Mouse (Mus musculus) midbrain, embryonic 10.5 days (tissue): ENCODE results near the gene Havcr1. TPM values are rescaled to one million over a fixed set of nuclear protein-coding genes. Genes with fewer than 3 reads are reported as not detected.
"Not testable (repeated sequence)": the region's sequence is repeated elsewhere in the genome, so short reads cannot be mapped to it uniquely, and the experiment has no call there.

ENCODE experiments used
- DNase-seq: peaks from one replicate; pipeline ENCODE4 v3.0.0-alpha.2; 2017; ENCODE audit warnings: low spot score
- H3K27ac ChIP-seq: fragments of 300-500 bp; sonication (generic); replicated peaks from 2 replicates; pipeline ENCODE4 v1.5.1; 2016; ENCODE audit warnings: mild to moderate bottlenecking
- H3K27me3 ChIP-seq: fragments of 300-500 bp; sonication (generic); 2 replicates; pipeline ENCODE4 v1.6.1; 2016; ENCODE audit warnings: low read depth, mild to moderate bottlenecking; ENCODE audit not compliant: poor library complexity, severe bottlenecking
- H3K36me3 ChIP-seq: fragments of 300-500 bp; sonication (generic); 2 replicates; pipeline ENCODE4 v1.6.1; 2016; ENCODE audit warnings: mild to moderate bottlenecking, moderate library complexity
- H3K4me1 ChIP-seq: fragments of 300-500 bp; sonication (generic); 2 replicates; pipeline ENCODE4 v1.6.1; 2016
- H3K4me3 ChIP-seq: fragments of 300-500 bp; sonication (generic); 2 replicates; pipeline ENCODE4 v1.5.1; 2016; ENCODE audit warnings: mild to moderate bottlenecking, moderate library complexity
- H3K9me3 ChIP-seq: fragments of 300-500 bp; sonication (generic); replicated peaks from 2 replicates; pipeline ENCODE4 v1.6.1; 2016; ENCODE audit warnings: mild to moderate bottlenecking
- WGBS: fragments of 180-500 bp; shearing (Covaris S2); methylation state at CpG from one replicate; pipeline ENCODE4 v1.1.7; 2016; 5-methylcytosine and 5-hydroxymethylcytosine counted together
- polyA plus RNA-seq: library from polyadenylated mRNA; unstranded; fragments of >200 nt; fragmentation: Nextera tagmentation; extraction: Ambion mirVana; gene quantifications from 2 replicates; pipeline ENCODE4 v1.2.1, GENCODE M21; 2016

The Havcr1 gene
- 0.06 TPM in 1 of 2 replicates, not detected in the other for polyA plus RNA-seq

- H3K4me1 ChIP-seq, DNase-seq: not testable (repeated sequence)
- 92% methylated on average over 1 of the region's 1 CpGs for WGBS
Measured at GRCm38 (mm10) chr11:46735076-46735475, at the start of gene Havcr1. Gene Havcr1, plus strand, starts transcription at chr11:46735080.

DNA sequence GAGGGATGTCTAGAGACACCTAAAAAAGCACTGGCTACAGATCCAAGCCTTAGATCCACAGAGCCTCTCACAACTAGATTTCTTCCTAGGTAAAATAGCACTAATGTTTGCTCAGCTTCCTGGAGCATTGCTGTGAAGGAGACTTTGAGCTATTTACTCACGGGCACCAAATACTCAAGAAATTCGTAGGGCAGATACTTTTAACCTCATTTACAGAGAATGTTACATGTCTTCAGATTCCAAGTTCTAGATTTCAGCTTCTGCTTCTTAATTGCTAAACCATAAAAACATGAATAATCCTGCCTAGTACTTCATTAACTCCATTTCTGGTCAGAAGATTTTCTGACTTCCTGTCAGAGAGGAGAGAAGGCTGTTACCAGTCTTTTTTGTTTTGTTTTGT is 44.7 kb upstream of the Havcr1 start:
- DNase-seq = no peak
- 99% methylated on average over 2 of the region's 2 CpGs for WGBS
- H3K27me3 ChIP-seq = no peaks in the 10 kb centered on the region
- H3K4me3 ChIP-seq = no peak overlapping the region
- no peaks in the 10 kb centered on the region for H3K4me1 ChIP-seq
- H3K9me3 ChIP-seq = no peaks in the 10 kb centered on the region
- H3K27ac ChIP-seq = no peak overlapping the region
- H3K36me3 ChIP-seq = no peaks in the 10 kb centered on the region

More at GRCm38 (mm10) chr11:46735076-46735475, at the start of gene Havcr1:
- not testable (repeated sequence) for H3K4me3 ChIP-seq, H3K27ac ChIP-seq, H3K36me3 ChIP-seq, H3K27me3 ChIP-seq, H3K9me3 ChIP-seq

- DNase-seq, H3K4me1 ChIP-seq, H3K4me3 ChIP-seq, H3K36me3 ChIP-seq, H3K27me3 ChIP-seq, H3K9me3 ChIP-seq, H3K27ac ChIP-seq: not testable (repeated sequence)
- WGBS = 90% methylated on average over 2 of the region's 2 CpGs
Measured at GRCm38 (mm10) chr11:46695849-46696248, 39.0 kb upstream of the Havcr1 start.

- Histone ChIP-seq H3K9me3 (no peaks in the 10 kb centered on the region), H3K27me3 (no peaks in the 10 kb centered on the region), H3K4me3 (no peak overlapping the region), H3K36me3 (no peaks in the 10 kb centered on the region), H3K27ac (no peak overlapping the region), H3K4me1 (no peaks in the 10 kb centered on the region)
- 84% methylated on average over 5 of the region's 5 CpGs for WGBS
- no peak for DNase-seq
Measured at GRCm38 (mm10) chr11:46697433-46698277, 37.2 kb upstream of the Havcr1 start.

GRCm38 (mm10) chr11:46698278-46698655 is 36.6 kb upstream of the Havcr1 start:
- H3K36me3 ChIP-seq = no peaks in the 10 kb centered on the region
- no peaks in the 10 kb centered on the region for H3K27me3 ChIP-seq
- H3K4me1 ChIP-seq = no peaks in the 10 kb centered on the region
- 92% methylated on average over 6 of the region's 6 CpGs for WGBS
- H3K9me3 ChIP-seq = no peaks in the 10 kb centered on the region
- no peak for DNase-seq
- H3K27ac ChIP-seq = no peak overlapping the region
- no peak overlapping the region for H3K4me3 ChIP-seq

DNA sequence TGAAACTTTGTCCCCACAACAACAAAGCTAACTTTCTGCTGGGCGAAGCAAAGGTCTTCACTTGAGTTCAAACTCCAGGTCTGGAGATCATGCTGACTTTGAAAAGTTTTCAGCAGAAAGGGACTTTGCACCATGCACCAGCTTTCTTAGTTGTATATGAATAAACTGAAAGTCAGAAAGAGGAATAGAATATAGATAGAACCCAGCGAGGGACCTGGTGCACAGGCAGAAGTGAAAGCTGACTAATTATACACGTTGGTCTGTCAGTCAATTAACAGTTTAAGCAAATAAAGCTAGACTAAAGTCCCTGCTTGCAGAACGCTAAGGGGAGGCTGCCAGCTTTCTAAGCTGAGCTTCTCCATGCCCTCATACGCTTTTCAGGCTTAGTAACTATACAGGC is 36.0 kb upstream of the Havcr1 start:
- no peaks in the 10 kb centered on the region for H3K36me3 ChIP-seq
- H3K27me3 ChIP-seq = no peaks in the 10 kb centered on the region
- no peak overlapping the region for H3K27ac ChIP-seq
- DNase-seq = no peak
- no peaks in the 10 kb centered on the region for H3K4me1 ChIP-seq
- no peaks in the 10 kb centered on the region for H3K9me3 ChIP-seq
- H3K4me3 ChIP-seq = no peak overlapping the region
- 88% methylated on average over 5 of the region's 5 CpGs for WGBS

GRCm38 (mm10) chr11:46706664-46707356 is 28.1 kb upstream of the Havcr1 start, which contains the start of gene Timd2:
Gene Timd2, minus strand, starts transcription at chr11:46707061.
- Histone ChIP-seq H3K4me1 (no peaks in the 10 kb centered on the region), H3K36me3 (no peaks in the 10 kb centered on the region), H3K27me3 (no peaks in the 10 kb centered on the region), H3K9me3 (no peaks in the 10 kb centered on the region), H3K27ac (no peak within 1 kb of the TSS), H3K4me3 (no peak within 1 kb of the TSS)
- DNase-seq = no peak
- WGBS = 83% methylated on average over 6 of the region's 6 CpGs

DNA sequence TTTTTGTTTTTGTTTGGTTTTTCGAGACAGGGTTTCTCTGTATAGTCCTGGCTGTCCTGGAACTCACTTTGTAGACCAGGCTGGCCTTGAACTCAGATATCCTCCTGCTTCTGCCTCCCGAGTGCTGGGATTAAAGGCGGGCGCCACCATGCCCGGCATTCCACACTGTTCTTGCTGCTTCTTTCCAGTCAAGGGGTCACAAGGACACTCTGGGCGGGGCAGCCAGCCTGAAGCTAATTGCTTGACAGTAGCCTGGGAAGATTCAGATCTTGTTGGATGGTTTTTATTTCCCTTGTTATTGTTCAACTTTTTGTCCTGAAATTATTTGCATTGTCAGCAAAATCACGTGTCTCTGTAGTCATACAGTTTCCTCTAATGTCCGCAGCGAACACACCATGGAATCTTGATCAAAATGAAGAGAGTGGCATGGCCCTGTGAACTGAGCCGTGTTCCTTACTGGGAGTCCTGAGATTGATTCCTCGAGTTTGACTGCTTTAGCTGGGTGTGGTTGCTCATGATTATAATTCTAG is 3.3 kb upstream of the Havcr1 start:
- 89% methylated on average over 11 of the region's 11 CpGs for WGBS
- no peaks in the 10 kb centered on the region for H3K27me3 ChIP-seq
- no peaks in the 10 kb centered on the region for H3K36me3 ChIP-seq
- H3K27ac ChIP-seq = no peak overlapping the region
- no peak for DNase-seq
- no peaks in the 10 kb centered on the region for H3K9me3 ChIP-seq
- H3K4me1 ChIP-seq = no peaks in the 10 kb centered on the region
- no peak overlapping the region for H3K4me3 ChIP-seq

DNA sequence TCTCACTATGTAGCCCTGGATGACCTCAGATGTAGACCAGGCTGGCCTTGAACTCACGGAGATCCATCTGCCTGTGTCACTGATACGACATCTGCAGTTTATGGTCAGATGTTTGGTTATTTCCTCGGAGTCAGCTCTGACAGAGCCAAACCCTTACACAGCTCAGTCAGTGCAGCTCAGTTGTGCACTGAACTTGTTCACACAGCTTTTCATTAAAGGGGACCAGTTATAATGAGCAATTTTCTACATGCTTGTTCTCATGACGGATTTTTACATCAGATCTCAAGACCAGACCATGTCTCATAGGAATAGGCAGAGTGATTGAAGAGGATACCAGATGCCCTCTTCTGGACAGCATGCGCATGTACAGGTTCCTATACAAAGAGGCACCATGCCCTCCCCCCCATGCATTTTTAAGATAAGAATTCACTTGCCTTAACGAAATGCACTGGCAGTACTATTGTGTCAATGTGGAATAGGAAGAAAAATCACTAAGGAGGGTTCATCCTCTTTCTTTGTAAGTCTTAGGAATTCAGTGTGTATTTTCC is 1.6 kb upstream of the Havcr1 start:
- 62% methylated on average over 6 of the region's 6 CpGs for WGBS
- H3K9me3 ChIP-seq = no peaks in the 10 kb centered on the region
- DNase-seq = no peak
- no peak overlapping the region for H3K27ac ChIP-seq
- no peak overlapping the region for H3K4me3 ChIP-seq
- H3K27me3 ChIP-seq = no peaks in the 10 kb centered on the region
- no peaks in the 10 kb centered on the region for H3K4me1 ChIP-seq
- no peaks in the 10 kb centered on the region for H3K36me3 ChIP-seq

GRCm38 (mm10) chr11:46734617-46735016 is 263 bp upstream of the Havcr1 start:
- no peak for DNase-seq
- WGBS = 77% methylated on average over 1 of the region's 1 CpGs
- no peaks in the 10 kb centered on the region for H3K36me3 ChIP-seq

GRCm38 (mm10) chr11:46739501-46739900 is 4.6 kb downstream of the Havcr1 start:
- H3K36me3 ChIP-seq = no peaks in the 10 kb centered on the region

More at GRCm38 (mm10) chr11:46734617-46735016, 263 bp upstream of the Havcr1 start:
- no peak overlapping the region for H3K4me3 ChIP-seq
- H3K9me3 ChIP-seq = no peaks in the 10 kb centered on the region
- no peak overlapping the region for H3K27ac ChIP-seq
- H3K4me1 ChIP-seq = no peaks in the 10 kb centered on the region
- no peaks in the 10 kb centered on the region for H3K27me3 ChIP-seq

GRCm38 (mm10) chr11:46740886-46741285 is 6.0 kb downstream of the Havcr1 start:
- Histone ChIP-seq H3K36me3 (no peaks in the 10 kb centered on the region), H3K4me3 (no peak overlapping the region), H3K4me1 (no peaks in the 10 kb centered on the region), H3K27ac (no peak overlapping the region), H3K9me3 (no peaks in the 10 kb centered on the region), H3K27me3 (no peaks in the 10 kb centered on the region)
- no peak for DNase-seq
- WGBS = 88% methylated on average over 4 of the region's 4 CpGs

More at GRCm38 (mm10) chr11:46739501-46739900, 4.6 kb downstream of the Havcr1 start:
- no peaks in the 10 kb centered on the region for H3K4me1 ChIP-seq
- no peaks in the 10 kb centered on the region for H3K9me3 ChIP-seq
- no peak overlapping the region for H3K4me3 ChIP-seq
- DNase-seq = no peak
- H3K27ac ChIP-seq = no peak overlapping the region
- H3K27me3 ChIP-seq = no peaks in the 10 kb centered on the region
- 89% methylated on average over 4 of the region's 4 CpGs for WGBS
